Mouse (Mus musculus) olfactory bulb, adult 2 months (tissue): ENCODE results near the gene Fat3. TPM values are rescaled to one million over a fixed set of nuclear protein-coding genes. Genes with fewer than 3 reads are reported as not detected.

Experiments
- H3K27ac ChIP-seq: fragments of 200-500 bp; 2 replicates; pipeline ENCODE4 v1.5.1; 2012; ENCODE audit warnings: low read depth, low read length; ENCODE audit not compliant: insufficient read depth
- H3K4me1 ChIP-seq: fragments of 200-500 bp; 2 replicates; pipeline ENCODE4 v1.6.1; 2012; ENCODE audit warnings: low read length; ENCODE audit not compliant: control insufficient read depth, insufficient read depth
- H3K4me3 ChIP-seq: fragments of 200-500 bp; 2 replicates; pipeline ENCODE4 v1.5.1; 2012; ENCODE audit warnings: mild to moderate bottlenecking, low read depth, low read length, moderate library complexity; ENCODE audit not compliant: insufficient read depth
- CTCF ChIP-seq: fragments of 200-500 bp; IDR thresholded peaks from 2 replicates; pipeline ENCODE4 v1.5.1; 2012; ENCODE audit warnings: low read depth, mild to moderate bottlenecking, low read length, moderate library complexity; ENCODE audit not compliant: insufficient read depth
- POLR2A ChIP-seq: fragments of 200-500 bp; IDR thresholded peaks from 2 replicates; pipeline ENCODE4 v1.6.1; 2012; ENCODE audit warnings: mild to moderate bottlenecking, low read depth, low read length, moderate library complexity; ENCODE audit not compliant: insufficient read depth
- WGBS: fragments of 180-500 bp; shearing (Covaris S2); methylation state at CpG from one replicate; pipeline ENCODE4 v1.1.7; 2018; 5-methylcytosine and 5-hydroxymethylcytosine counted together
- polyA plus RNA-seq: library from polyadenylated mRNA; stranded (reverse); fragments of >200 nt; gene quantifications from 2 replicates; pipeline ENCODE4 v1.2.4, GENCODE M21; 2012; ENCODE audit warnings: low replicate concordance; ENCODE audit not compliant: missing spikeins, insufficient read depth, insufficient read length

Gene Fat3
- polyA plus RNA-seq, 1 experiment, result not detected

- no peak for TF ChIP-seq CTCF
- no peak for TF ChIP-seq POLR2A
- Histone ChIP-seq H3K4me1 (peaks cover 7% of the 10 kb centered on the region), H3K27ac (peak overlapping the region; percentile 90), H3K4me3 (no peak overlapping the region)
- WGBS, result 33% methylated on average over 2 of the region's 2 CpGs
Measured at GRCm38 (mm10) chr9:16305396-16306086, 195.5 kb downstream of the Fat3 start.

- 38% methylated on average over 2 of the region's 2 CpGs for WGBS
- TF ChIP-seq CTCF (no peak), POLR2A (no peak)
- H3K4me3 ChIP-seq, result no peak overlapping the region
- H3K27ac ChIP-seq, result peak overlapping the region; percentile 90
- H3K4me1 ChIP-seq, result peaks cover 7% of the 10 kb centered on the region
Measured at GRCm38 (mm10) chr9:16304949-16305348, 196.1 kb downstream of the Fat3 start.

- no peak for TF ChIP-seq POLR2A
- no peak for TF ChIP-seq CTCF
Measured at GRCm38 (mm10) chr9:16302484-16302883, 198.6 kb downstream of the Fat3 start.

GRCm38 (mm10) chr9:16297935-16298334 is 203.2 kb downstream of the Fat3 start:
- H3K4me3 ChIP-seq, result no peak overlapping the region
- WGBS, result 87% methylated on average over 3 of the region's 3 CpGs
- no peak for TF ChIP-seq POLR2A
- no peak for TF ChIP-seq CTCF
- no peaks in the 10 kb centered on the region for H3K4me1 ChIP-seq
- no peak overlapping the region for H3K27ac ChIP-seq

More at GRCm38 (mm10) chr9:16302484-16302883, 198.6 kb downstream of the Fat3 start:
- H3K27ac ChIP-seq, result no peak overlapping the region
- 85% methylated on average over 3 of the region's 3 CpGs for WGBS
- peaks cover 7% of the 10 kb centered on the region for H3K4me1 ChIP-seq
- no peak overlapping the region for H3K4me3 ChIP-seq

- WGBS, result 73% methylated on average over 6 of the region's 6 CpGs
- Histone ChIP-seq H3K4me1 (no peaks in the 10 kb centered on the region), H3K4me3 (no peak overlapping the region), H3K27ac (no peak overlapping the region)
- TF ChIP-seq CTCF (no peak), POLR2A (no peak)
Measured at GRCm38 (mm10) chr9:16293928-16294806, 206.9 kb downstream of the Fat3 start.

- 93% methylated on average over 2 of the region's 2 CpGs for WGBS
- no peak for TF ChIP-seq POLR2A
- TF ChIP-seq CTCF, result no peak
- no peak overlapping the region for H3K4me3 ChIP-seq
- H3K4me1 ChIP-seq, result no peaks in the 10 kb centered on the region
- no peak overlapping the region for H3K27ac ChIP-seq
Measured at GRCm38 (mm10) chr9:16292492-16292891, 208.6 kb downstream of the Fat3 start.

GRCm38 (mm10) chr9:16290911-16291310 is 210.2 kb downstream of the Fat3 start:
- no peak for TF ChIP-seq CTCF
- no peak overlapping the region for H3K27ac ChIP-seq
- 93% methylated on average over 2 of the region's 2 CpGs for WGBS
- H3K4me1 ChIP-seq, result no peaks in the 10 kb centered on the region
- no peak overlapping the region for H3K4me3 ChIP-seq

- no peak for TF ChIP-seq CTCF
- TF ChIP-seq POLR2A, result no peak
Measured at GRCm38 (mm10) chr9:16283033-16283432, 218.1 kb downstream of the Fat3 start.

GRCm38 (mm10) chr9:16282291-16282804 is 218.7 kb downstream of the Fat3 start:
- no peak overlapping the region for H3K27ac ChIP-seq

More at GRCm38 (mm10) chr9:16283033-16283432, 218.1 kb downstream of the Fat3 start:
- Histone ChIP-seq H3K4me1 (no peaks in the 10 kb centered on the region), H3K27ac (no peak overlapping the region), H3K4me3 (no peak overlapping the region)
- WGBS, result 78% methylated on average over 1 of the region's 1 CpGs

More at GRCm38 (mm10) chr9:16282291-16282804, 218.7 kb downstream of the Fat3 start:
- H3K4me1 ChIP-seq, result no peaks in the 10 kb centered on the region
- H3K4me3 ChIP-seq, result no peak overlapping the region
- no peak for TF ChIP-seq CTCF
- TF ChIP-seq POLR2A, result no peak
